Mouse (Mus musculus) liver, embryonic 16.5 days (tissue): ENCODE measurements at regions not wholly inside any gene's neighbourhood (a gene's known extent, or its start where the extent isn't known, plus 50 kb on each side); places are given as distances from the start of the nearest gene placed in this dataset.

Experiments used
- ATAC-seq: fragments of 200-750 bp; cut with Nextera tagmentation; 2 replicates; pipeline ENCODE4 v1.8.0; 2017; ENCODE audit warnings: low read depth, mild to moderate bottlenecking, moderate number of reproducible peaks, moderate library complexity
- H3K27ac ChIP-seq: fragments of 300-500 bp; sonication (generic); 2 replicates; pipeline ENCODE4 v1.5.1; 2014; ENCODE audit warnings: mild to moderate bottlenecking, low read length
- H3K27me3 ChIP-seq: fragments of 300-500 bp; sonication (generic); 2 replicates; pipeline ENCODE4 v1.6.1; 2014; ENCODE audit warnings: low read depth, low read length, mixed read lengths; ENCODE audit not compliant: control insufficient read depth, insufficient read depth
- H3K36me3 ChIP-seq: fragments of 300-500 bp; sonication (generic); 2 replicates; pipeline ENCODE4 v1.6.1; 2014; ENCODE audit warnings: mild to moderate bottlenecking; ENCODE audit not compliant: control insufficient read depth, insufficient read depth
- H3K4me1 ChIP-seq: fragments of 300-500 bp; sonication (generic); 2 replicates; pipeline ENCODE4 v1.6.1; 2014; ENCODE audit warnings: low read depth, low read length, mixed read lengths; ENCODE audit not compliant: control insufficient read depth
- H3K4me2 ChIP-seq: fragments of 300-500 bp; sonication (generic); 2 replicates; pipeline ENCODE4 v1.6.1; 2014; ENCODE audit warnings: low read depth, low read length, mixed read lengths
- H3K4me3 ChIP-seq: fragments of 300-500 bp; sonication (generic); 2 replicates; pipeline ENCODE4 v1.5.1; 2014; ENCODE audit warnings: low read depth, mild to moderate bottlenecking, low read length
- H3K9ac ChIP-seq: fragments of 300-500 bp; sonication (generic); 2 replicates; pipeline ENCODE4 v1.6.1; 2014; ENCODE audit warnings: low read depth, low read length
- H3K9me3 ChIP-seq: fragments of 300-500 bp; sonication (generic); replicated peaks from 2 replicates; pipeline ENCODE4 v1.6.1; 2016; ENCODE audit warnings: low read length; ENCODE audit not compliant: control insufficient read depth
- WGBS: fragments of 180-500 bp; shearing (Covaris S2); extraction: QIAGEN DNeasy Blood & Tissue Kit; methylation state at CpG from one replicate; pipeline ENCODE4 v1.1.7; 2014; ENCODE audit not compliant: insufficient replicate concordance; 5-methylcytosine and 5-hydroxymethylcytosine counted together

DNA sequence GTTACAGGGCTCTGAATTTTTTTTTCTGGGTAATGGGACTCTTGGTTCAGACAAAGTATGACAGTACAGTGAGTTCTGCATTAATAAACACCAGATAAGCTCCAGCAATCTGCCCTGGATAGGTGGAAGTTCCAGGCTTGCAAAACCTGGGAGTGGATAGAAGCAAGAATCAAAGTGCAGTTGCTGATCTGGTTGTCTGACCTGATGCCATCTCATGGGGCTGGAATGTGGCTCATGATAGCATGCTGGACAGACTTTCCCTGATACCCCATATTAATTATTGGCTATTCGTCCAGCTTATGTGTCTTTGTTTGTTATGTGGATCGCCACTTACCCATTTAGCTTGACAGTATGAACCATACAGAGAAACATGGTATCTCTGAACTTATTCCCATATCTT lies 146.6 kb upstream of the Tnfaip3 start:
- H3K4me3 ChIP-seq, result no peak overlapping the region
- no peak for ATAC-seq
- no peaks in the 10 kb centered on the region for H3K27me3 ChIP-seq
- no peak overlapping the region for H3K27ac ChIP-seq
- no peaks in the 10 kb centered on the region for H3K36me3 ChIP-seq
- H3K4me2 ChIP-seq, result no peak overlapping the region
- H3K4me1 ChIP-seq, result no peaks in the 10 kb centered on the region
- 58% methylated on average over 2 of the region's 2 CpGs for WGBS
- no peaks in the 10 kb centered on the region for H3K9me3 ChIP-seq
- H3K9ac ChIP-seq, result no peak overlapping the region

DNA sequence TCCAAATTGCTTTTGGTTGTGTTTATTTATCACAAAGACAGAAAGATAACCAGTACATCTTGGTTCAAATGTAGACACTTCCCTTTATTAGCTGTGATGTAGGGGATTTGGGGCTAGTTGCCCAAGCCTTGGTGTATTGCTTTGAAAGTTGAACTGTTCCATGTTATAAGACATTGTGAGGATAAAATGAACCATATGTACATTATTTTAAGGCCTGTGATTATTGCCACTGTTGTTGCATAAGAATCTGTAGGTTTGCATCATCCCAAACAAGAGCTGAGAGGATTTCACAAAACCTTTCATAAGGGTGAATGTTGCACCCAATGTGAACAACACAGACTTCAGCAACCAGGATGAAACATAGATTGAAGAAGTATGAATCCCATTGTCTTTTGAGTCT lies 145.7 kb upstream of the Tnfaip3 start:
- no peaks in the 10 kb centered on the region for H3K4me1 ChIP-seq
- H3K9me3 ChIP-seq, result no peaks in the 10 kb centered on the region
- H3K36me3 ChIP-seq, result no peaks in the 10 kb centered on the region
- no peak overlapping the region for H3K9ac ChIP-seq
- H3K27me3 ChIP-seq, result no peaks in the 10 kb centered on the region
- no peak overlapping the region for H3K27ac ChIP-seq
- no peak overlapping the region for H3K4me3 ChIP-seq
- ATAC-seq, result no peak
- no peak overlapping the region for H3K4me2 ChIP-seq

DNA sequence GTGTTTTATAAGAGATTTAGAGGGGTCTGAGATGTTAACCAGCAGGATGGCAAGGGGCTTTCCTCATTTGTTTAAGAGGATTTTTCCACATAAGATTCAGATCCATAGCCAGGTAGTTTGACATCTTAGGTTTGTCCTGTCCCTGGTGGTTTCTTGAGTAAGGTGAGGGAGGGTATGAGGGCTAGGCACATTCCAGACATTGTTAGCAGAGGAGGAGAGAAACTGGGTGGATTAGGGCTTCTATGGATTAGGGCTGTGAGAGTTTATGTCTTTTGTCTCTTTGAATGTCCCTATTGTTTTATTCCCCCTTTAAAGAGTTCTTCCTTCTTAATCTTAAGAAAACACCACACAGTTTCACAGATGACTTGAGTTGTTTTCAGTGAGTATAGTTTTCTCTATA lies 138.6 kb upstream of the Tnfaip3 start:
- Histone ChIP-seq H3K27ac (no peak overlapping the region), H3K9me3 (no peaks in the 10 kb centered on the region), H3K27me3 (no peaks in the 10 kb centered on the region), H3K9ac (no peak overlapping the region), H3K4me1 (no peaks in the 10 kb centered on the region), H3K4me2 (no peak overlapping the region), H3K4me3 (no peak overlapping the region), H3K36me3 (no peaks in the 10 kb centered on the region)
- ATAC-seq, result no peak

DNA sequence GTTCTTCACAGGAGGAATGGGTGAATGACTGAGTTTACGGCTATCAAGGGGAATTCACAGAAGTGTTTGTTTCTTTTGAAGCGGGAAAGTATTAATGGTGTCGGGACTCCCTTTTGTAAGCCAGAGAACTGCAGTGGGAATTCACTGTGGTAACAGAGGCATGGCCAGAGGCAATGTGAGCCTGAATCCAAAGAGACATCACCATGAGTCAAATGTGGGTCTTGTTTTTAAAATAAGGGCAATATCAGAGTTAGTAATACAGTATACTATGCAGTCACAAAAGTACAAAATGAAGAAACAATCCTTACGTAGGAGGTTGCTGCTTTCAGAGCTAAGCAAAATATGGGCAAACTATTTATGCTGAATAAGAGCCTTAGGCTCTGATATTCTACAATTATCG lies 137.3 kb upstream of the Tnfaip3 start:
- no peaks in the 10 kb centered on the region for H3K27me3 ChIP-seq
- H3K9me3 ChIP-seq, result no peaks in the 10 kb centered on the region
- no peak overlapping the region for H3K4me2 ChIP-seq
- no peak overlapping the region for H3K9ac ChIP-seq
- 73% methylated on average over 5 of the region's 5 CpGs for WGBS
- no peak overlapping the region for H3K27ac ChIP-seq
- H3K36me3 ChIP-seq, result no peaks in the 10 kb centered on the region
- no peaks in the 10 kb centered on the region for H3K4me1 ChIP-seq
- ATAC-seq, result no peak
- H3K4me3 ChIP-seq, result no peak overlapping the region

DNA sequence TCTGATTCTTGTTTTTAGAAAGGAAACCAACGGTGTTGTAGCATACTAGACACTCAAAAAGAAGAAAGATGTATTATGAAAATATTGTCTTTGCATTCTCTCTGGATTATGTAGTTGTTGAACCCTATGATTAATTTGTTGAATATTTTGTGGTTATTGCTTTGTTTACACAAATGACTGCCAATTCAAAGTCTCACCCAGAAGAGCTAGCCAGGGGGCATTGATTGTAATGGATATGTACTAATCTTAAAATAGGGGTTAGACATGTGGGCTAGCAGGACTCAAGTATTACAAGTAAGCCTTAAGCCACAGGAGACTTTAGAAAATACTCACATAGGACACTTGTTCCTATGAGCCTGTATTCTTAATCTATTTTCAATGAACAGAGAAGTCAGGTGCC lies 135.3 kb upstream of the Tnfaip3 start:
- H3K27me3 ChIP-seq, result no peaks in the 10 kb centered on the region
- H3K4me2 ChIP-seq, result no peak overlapping the region
- H3K4me1 ChIP-seq, result no peaks in the 10 kb centered on the region
- 54% methylated on average over 1 of the region's 1 CpGs for WGBS
- ATAC-seq, result no peak
- no peak overlapping the region for H3K27ac ChIP-seq
- no peak overlapping the region for H3K4me3 ChIP-seq
- H3K9me3 ChIP-seq, result no peaks in the 10 kb centered on the region
- H3K9ac ChIP-seq, result no peak overlapping the region
- H3K36me3 ChIP-seq, result no peaks in the 10 kb centered on the region

DNA sequence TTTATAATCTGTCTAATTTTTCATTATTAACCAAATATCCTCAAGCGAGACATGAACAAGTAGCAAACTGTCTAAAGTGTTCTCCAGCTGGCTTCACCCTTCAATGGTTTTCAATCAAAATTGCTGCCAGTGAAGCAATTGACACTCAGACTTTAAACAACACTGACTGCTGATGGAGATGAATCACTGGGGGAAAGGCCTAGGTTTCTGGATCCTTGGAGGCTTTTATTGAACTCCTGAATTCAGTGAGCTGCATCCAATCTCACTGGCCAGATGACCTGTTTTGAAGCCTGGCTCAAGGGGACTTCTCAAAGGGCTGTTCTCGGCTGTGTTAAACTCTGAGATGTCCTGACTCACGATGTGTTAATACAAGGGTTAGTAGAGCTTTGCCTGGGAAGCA lies 134.5 kb upstream of the Tnfaip3 start:
- Histone ChIP-seq H3K4me1 (no peaks in the 10 kb centered on the region), H3K9ac (no peak overlapping the region), H3K4me2 (no peak overlapping the region), H3K36me3 (no peaks in the 10 kb centered on the region), H3K27me3 (no peaks in the 10 kb centered on the region), H3K9me3 (no peaks in the 10 kb centered on the region), H3K4me3 (no peak overlapping the region), H3K27ac (no peak overlapping the region)
- 58% methylated on average over 3 of the region's 3 CpGs for WGBS
- no peak for ATAC-seq

DNA sequence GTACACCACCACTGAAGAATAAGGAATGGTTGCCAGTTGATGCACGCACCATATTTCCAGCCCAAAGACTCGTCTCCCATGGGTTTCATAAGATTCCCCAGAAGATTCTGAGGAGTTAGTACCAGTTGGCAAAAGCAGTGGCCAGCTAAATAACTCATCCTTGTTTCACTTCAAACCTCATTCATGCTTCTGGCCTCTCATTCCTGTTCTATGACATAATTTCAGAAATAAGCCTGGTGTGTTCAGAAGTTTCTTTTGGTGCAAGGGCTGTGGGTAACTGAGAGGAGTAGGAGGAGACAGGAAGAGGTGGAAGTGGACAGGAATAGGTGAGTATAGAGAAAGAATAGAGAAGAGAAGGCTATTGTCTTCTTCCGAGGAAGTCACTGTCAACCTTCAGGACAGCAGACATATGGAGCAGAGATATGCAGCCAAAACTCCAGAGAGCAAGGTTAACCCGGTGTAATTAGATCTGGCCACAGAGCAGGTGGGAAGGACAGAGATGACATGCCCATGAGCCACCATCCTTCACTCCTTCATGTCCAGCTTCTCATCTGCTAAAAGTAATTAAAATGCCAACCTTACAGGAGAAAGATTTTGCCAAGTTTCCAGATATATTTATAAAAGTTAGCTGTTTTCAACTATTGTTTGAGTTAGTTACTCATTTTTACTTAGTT lies 133.9 kb upstream of the Tnfaip3 start:
- H3K4me2 ChIP-seq, result no peak overlapping the region
- no peak overlapping the region for H3K4me3 ChIP-seq
- 62% methylated on average over 4 of the region's 4 CpGs for WGBS
- no peak overlapping the region for H3K9ac ChIP-seq
- ATAC-seq, result no peak
- no peaks in the 10 kb centered on the region for H3K27me3 ChIP-seq
- no peaks in the 10 kb centered on the region for H3K9me3 ChIP-seq
- H3K36me3 ChIP-seq, result no peaks in the 10 kb centered on the region
- no peaks in the 10 kb centered on the region for H3K4me1 ChIP-seq
- H3K27ac ChIP-seq, result no peak overlapping the region

DNA sequence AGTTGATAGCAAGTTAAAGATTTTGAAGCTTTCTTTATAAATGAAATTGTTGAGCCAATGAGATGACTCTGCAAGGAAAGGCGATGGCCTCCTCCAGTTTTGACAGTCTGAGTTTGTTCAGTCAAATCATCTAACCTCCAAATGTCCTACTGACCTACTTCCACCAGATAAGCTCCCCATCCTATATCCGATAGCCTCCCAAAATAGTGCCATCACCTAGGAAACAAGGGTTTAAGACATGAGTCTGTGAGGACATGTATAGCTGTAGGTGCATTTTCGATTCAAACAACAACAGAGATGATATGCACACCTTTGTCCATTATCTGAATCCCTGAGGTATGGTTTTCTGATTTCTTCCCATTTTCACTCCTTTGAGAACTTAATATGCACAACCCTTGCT lies 126.0 kb upstream of the Tnfaip3 start:
- no peaks in the 10 kb centered on the region for H3K4me1 ChIP-seq
- ATAC-seq, result no peak
- no peaks in the 10 kb centered on the region for H3K9me3 ChIP-seq
- H3K9ac ChIP-seq, result no peak overlapping the region
- no peak overlapping the region for H3K4me2 ChIP-seq
- H3K27me3 ChIP-seq, result no peaks in the 10 kb centered on the region
- 62% methylated on average over 3 of the region's 3 CpGs for WGBS
- H3K4me3 ChIP-seq, result no peak overlapping the region
- H3K36me3 ChIP-seq, result no peaks in the 10 kb centered on the region
- H3K27ac ChIP-seq, result no peak overlapping the region

DNA sequence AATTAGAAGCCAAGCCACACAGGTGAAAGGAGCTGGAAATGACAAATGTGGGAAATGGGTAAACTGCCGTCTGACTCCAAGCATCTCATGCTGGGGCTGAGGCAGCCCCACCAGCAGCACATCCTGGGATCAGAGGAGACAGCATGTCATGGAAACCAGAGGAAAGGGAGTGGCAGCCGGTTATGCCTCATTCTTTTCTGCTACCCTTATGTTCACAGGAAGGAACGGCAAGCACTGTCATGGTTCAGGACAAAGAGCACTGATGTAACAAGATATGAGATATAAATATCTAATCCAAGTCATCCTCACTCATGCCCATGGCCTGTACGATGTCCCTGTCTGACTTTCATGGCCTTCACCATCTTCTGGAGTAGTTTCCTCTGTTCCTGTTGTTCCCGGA lies 125.2 kb upstream of the Tnfaip3 start:
- Histone ChIP-seq H3K27ac (no peak overlapping the region), H3K9ac (no peak overlapping the region), H3K27me3 (no peaks in the 10 kb centered on the region), H3K4me3 (no peak overlapping the region), H3K36me3 (no peaks in the 10 kb centered on the region), H3K9me3 (no peaks in the 10 kb centered on the region), H3K4me2 (no peak overlapping the region), H3K4me1 (no peaks in the 10 kb centered on the region)
- WGBS, result 63% methylated on average over 5 of the region's 5 CpGs
- no peak for ATAC-seq

DNA sequence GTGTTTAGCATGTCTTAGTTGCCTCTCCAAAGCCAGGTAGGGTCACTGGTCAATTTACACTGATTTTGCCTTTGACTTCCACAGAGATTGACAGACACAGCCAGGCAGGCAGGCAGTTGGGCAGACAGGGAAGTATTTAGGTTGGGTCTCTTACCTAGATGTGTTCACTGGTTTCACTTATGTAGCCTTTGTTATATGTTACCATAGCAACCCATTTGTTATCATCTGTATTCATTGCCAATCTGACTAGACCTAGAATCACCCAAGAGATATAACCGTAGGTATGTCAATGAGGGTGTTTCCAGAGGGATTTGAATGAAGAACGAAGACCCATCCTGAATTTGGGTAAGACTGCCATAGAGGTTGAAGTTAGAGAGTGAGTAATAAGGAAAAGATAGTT lies 123.8 kb upstream of the Tnfaip3 start:
- Histone ChIP-seq H3K27ac (no peak overlapping the region), H3K9me3 (no peaks in the 10 kb centered on the region), H3K4me3 (no peak overlapping the region), H3K27me3 (no peaks in the 10 kb centered on the region), H3K36me3 (no peaks in the 10 kb centered on the region), H3K9ac (no peak overlapping the region), H3K4me2 (no peak overlapping the region), H3K4me1 (no peaks in the 10 kb centered on the region)
- no peak for ATAC-seq
- WGBS, result 55% methylated on average over 2 of the region's 2 CpGs
